Mouse (Mus musculus): ENCODE measurements at regions not wholly inside any gene's neighbourhood (a gene's known extent, or its start where the extent isn't known, plus 50 kb on each side); places are given as distances from the start of the nearest gene placed in this dataset.

DNA sequence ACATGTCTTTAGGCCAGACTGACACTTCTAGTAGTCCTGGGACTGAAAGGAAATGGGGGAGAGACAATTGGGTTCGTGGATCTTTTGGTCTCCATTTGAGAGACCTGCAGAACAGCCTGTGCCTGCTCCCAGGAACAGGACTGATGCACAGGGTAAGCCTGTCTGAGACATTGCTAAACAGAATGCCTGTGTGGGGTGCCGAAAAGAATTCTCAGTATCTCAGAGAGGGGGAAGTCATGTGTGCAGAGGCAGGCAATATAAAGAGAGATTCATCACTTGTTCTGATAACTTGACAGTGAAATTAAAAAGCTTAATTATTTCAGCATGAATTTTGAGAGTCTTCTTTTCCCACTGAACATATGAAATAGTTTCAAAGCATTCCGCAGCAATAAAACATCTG lies 268.7 kb downstream of the Rnf144a start:
- in situ Hi-C loops (cut with MboI; ENCODE audit: low pct_unique_long_range_greater_than_20kb in 1 of 2, low sequenced_read_pairs in 2 of 2, unreplicated experiment in 1 of 2): no loop called here

- in situ Hi-C loops (cut with MboI; ENCODE audit: low pct_unique_long_range_greater_than_20kb in 1 of 2, low sequenced_read_pairs in 2 of 2, unreplicated experiment in 1 of 2): no loop called here
Measured at GRCm38 (mm10) chr12:26145085-26145714, 269.9 kb downstream of the Rnf144a start.

- in situ Hi-C loops (cut with MboI; ENCODE audit: low pct_unique_long_range_greater_than_20kb in 1 of 2, low sequenced_read_pairs in 2 of 2, unreplicated experiment in 1 of 2): no loop called here
Measured at GRCm38 (mm10) chr12:26144616-26145015, 270.4 kb downstream of the Rnf144a start.

DNA sequence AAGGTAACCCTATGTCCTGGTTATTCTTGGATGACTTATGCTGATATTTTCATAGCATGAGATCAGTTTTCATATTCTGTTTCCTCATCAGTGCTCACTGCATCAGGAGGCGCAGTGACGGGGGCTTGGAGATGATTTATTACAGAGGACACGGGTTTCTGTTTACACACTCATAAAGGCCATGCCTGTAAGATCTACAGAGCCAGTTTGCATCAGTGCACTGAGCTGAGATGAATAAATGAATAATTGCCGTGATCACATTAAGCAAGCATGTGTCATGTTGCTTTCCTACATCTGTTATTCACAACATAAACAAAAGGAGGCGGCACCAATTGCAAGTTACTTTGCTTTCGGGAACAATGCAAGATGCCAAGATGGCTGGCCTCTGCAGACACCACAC lies 271.6 kb downstream of the Rnf144a start:
- in situ Hi-C loops (cut with MboI; ENCODE audit: low pct_unique_long_range_greater_than_20kb in 1 of 2, low sequenced_read_pairs in 2 of 2, unreplicated experiment in 1 of 2): no loop called here

DNA sequence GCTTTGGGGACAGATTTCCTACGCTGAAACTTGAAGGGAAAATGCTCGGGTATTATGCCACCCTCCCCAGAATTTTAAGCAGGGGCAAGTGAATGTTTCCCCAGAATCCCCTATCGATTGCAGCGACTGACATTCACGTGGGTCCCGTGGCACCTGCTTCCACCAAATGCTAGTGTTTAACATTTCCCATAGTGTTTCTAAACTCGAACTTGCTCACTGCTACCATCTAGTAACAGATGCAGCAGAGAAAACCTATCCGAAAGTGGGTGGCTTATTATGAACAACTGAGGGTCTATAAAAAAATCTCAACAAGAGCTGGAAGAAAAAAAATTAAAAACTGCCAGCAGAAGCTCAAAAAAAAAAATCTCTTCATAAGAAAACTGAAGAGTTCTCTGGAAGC lies 284.2 kb downstream of the Rnf144a start:
- in situ Hi-C loops (cut with MboI; ENCODE audit: low pct_unique_long_range_greater_than_20kb in 1 of 2, low sequenced_read_pairs in 2 of 2, unreplicated experiment in 1 of 2): no loop called here

DNA sequence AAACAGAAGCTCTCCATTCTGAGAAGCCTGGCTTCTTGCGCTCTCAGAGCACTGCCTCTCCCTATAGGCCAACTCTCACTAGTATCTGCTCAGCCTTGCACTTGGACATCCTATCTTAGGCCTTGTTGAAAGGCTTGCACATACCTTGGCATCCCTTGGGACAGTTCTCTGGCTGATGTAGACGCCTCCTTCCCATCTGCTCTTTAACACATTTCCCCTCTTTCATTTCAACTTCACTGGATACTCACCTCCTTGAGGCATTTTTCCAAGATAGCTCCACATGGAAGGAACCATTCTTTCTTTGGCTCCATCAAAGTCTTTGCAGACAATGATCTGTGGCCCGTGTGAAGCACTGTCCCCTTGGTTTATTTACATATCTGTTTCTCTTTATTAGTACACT lies 285.0 kb downstream of the Rnf144a start:
- in situ Hi-C loops (cut with MboI; ENCODE audit: low pct_unique_long_range_greater_than_20kb in 1 of 2, low sequenced_read_pairs in 2 of 2, unreplicated experiment in 1 of 2): no loop called here

GRCm38 (mm10) chr12:26129511-26129910 lies 285.5 kb downstream of the Rnf144a start:
- in situ Hi-C loops (cut with MboI; ENCODE audit: low pct_unique_long_range_greater_than_20kb in 1 of 2, low sequenced_read_pairs in 2 of 2, unreplicated experiment in 1 of 2): no loop called here

DNA sequence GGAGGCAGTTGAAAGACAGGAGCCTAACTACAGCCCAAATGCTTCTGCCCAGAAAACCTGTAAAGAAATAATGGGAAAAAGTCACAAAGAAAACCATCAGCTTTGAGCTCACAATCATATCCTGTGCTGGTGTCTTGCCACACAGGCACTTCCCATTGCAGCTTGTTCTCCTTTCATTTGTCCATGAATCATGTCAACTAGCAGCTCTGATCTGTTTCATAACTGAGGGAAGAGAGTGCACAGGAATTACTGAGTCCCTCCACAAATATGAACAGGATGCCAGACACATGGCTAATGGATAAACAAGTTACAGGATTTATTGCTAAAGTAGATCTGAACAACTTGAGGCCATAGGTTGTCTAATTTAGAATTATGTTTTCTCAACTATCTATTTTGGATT lies 286.2 kb downstream of the Rnf144a start:
- in situ Hi-C loops (cut with MboI; ENCODE audit: low pct_unique_long_range_greater_than_20kb in 1 of 2, low sequenced_read_pairs in 2 of 2, unreplicated experiment in 1 of 2): no loop called here

DNA sequence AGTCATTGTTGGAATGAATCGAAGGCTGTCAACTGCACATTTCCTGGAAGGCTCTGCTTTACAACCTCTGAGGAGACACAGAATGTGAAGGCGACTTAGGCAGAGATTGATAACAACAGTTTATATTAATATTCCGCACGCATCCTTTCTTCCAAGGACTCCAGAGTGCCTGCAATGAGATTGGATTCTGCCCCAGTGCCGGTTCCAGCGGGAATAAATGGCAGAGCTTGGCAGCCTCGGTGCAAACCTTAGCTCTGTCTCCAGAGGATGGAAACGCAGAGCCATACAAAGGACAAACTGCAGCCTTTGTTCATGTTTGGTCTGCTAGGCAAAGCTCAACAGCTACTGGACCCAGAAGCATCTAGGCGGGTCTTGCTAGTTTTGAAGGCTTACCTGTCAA lies 288.8 kb downstream of the Rnf144a start:
- in situ Hi-C loops (cut with MboI; ENCODE audit: low pct_unique_long_range_greater_than_20kb in 1 of 2, low sequenced_read_pairs in 2 of 2, unreplicated experiment in 1 of 2): no loop called here

GRCm38 (mm10) chr12:26124211-26124610 lies 290.8 kb downstream of the Rnf144a start:
- in situ Hi-C loops (cut with MboI; ENCODE audit: low pct_unique_long_range_greater_than_20kb in 1 of 2, low sequenced_read_pairs in 2 of 2, unreplicated experiment in 1 of 2): no loop called here

DNA sequence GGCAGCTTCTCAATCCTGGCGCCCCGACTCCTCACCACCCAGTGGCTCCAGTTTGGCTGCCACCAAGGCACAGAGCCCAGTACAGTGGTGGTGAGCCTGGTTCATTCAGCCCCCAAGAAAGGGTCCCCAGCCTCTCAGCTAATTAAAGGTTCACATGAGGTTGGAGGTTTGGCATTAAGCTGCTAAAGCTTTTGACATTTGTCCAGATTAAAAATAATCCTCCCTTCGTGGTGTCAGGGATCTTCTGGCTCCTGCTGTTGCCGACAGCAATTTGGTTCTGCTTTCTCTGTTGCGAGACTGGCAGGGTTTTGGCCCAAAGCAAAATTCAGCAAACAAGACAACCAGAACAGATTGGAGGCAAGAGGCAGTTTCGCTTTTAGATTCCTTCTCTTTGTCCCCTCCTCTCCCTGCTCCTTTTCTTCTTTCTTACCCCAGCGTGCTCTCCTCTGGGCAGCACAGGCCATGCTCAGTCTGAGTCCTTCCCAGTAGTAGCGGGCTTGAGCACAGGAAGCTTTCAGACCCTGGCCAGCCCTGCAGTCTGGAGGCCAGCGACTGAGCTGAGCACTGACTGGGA lies 299.6 kb downstream of the Rnf144a start:
- in situ Hi-C loops (cut with MboI; ENCODE audit: low pct_unique_long_range_greater_than_20kb in 1 of 2, low sequenced_read_pairs in 2 of 2, unreplicated experiment in 1 of 2): no loop called here

GRCm38 (mm10) chr12:26112166-26113019 lies 302.7 kb downstream of the Rnf144a start:
- in situ Hi-C loops (cut with MboI; ENCODE audit: low pct_unique_long_range_greater_than_20kb in 1 of 2, low sequenced_read_pairs in 2 of 2, unreplicated experiment in 1 of 2): no loop called here

GRCm38 (mm10) chr12:26109866-26110265 lies 305.2 kb downstream of the Rnf144a start:
- in situ Hi-C loops (cut with MboI; ENCODE audit: low pct_unique_long_range_greater_than_20kb in 1 of 2, low sequenced_read_pairs in 2 of 2, unreplicated experiment in 1 of 2): no loop called here

DNA sequence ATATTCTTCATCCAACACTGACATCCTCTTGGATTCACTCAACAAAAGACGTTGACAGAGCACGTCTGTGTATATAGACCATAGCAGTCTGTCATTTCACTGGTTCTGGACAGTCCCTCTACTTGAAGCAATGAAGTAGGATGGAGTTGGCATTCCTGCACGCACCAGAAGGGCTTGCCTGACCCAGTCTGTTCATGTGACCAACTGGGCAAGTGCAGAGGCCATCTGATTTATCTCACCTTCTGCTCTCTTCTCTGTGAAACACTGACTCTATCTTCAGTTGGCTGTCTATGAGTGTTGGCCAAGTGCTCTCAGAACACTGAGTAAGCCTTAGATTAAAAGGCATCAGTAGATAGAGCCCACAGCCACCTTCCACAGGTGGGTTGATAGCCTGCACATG lies 310.7 kb downstream of the Rnf144a start:
- in situ Hi-C loops (cut with MboI; ENCODE audit: low pct_unique_long_range_greater_than_20kb in 1 of 2, low sequenced_read_pairs in 2 of 2, unreplicated experiment in 1 of 2): no loop called here

DNA sequence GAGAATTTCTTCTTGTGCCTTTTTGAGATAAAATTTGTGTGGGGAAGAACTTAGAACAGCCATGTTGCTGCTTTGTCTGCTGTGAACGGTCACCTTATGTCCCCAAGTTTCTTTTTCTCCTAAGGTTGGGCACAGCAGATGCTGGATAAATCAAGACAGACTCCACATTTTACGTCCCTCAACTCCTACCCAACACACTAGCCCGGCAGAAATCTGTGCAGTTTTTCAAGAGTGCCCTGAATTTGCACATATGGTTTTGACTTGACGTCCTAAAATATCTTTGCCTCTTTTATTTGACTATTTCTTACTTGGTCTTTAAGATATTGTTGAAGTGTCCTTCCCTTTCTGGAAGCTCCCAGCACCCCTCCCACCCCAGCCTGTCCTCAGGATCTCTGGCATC lies 312.7 kb downstream of the Rnf144a start:
- in situ Hi-C loops (cut with MboI; ENCODE audit: low pct_unique_long_range_greater_than_20kb in 1 of 2, low sequenced_read_pairs in 2 of 2, unreplicated experiment in 1 of 2): no loop called here

DNA sequence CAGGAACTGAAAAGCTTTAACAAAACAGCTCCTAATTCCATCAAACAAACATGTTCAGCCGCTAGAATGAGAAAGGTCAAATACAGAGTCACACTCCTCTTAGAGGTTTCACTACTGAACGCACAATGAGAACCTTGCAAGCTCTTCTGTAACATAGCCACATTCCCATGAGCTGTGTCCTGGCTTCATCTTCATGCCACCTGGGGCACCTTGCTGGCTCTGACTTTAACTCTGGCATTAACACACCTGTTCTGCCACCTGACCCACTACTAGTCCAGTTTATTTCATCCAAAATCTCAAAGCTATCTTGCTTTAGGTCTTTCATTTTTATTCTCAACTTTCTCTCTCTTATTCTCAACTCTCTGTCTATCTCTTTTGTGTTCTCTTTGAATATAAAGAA lies 314.9 kb downstream of the Rnf144a start:
- in situ Hi-C loops (cut with MboI; ENCODE audit: low pct_unique_long_range_greater_than_20kb in 1 of 2, low sequenced_read_pairs in 2 of 2, unreplicated experiment in 1 of 2): no loop called here

DNA sequence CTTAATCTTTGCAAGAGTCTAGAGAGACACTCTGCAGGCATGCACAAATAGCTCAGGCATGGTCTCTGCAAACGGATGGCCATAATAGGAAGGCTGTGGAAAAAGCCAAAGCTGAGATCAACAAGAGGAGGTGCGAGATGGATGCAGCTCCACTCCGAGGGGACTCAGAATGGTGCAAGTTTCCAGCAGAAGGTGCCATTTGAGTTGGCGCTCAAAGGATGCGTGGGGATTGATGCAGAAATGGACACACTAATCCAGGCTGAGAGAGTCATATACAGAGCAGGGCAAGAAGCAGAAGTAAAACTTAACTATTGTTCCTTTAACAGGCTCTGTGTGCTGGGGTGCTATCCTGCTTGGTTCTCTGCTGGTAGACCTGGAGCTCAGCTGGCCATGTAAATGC lies 315.9 kb downstream of the Rnf144a start:
- in situ Hi-C loops (cut with MboI; ENCODE audit: low pct_unique_long_range_greater_than_20kb in 1 of 2, low sequenced_read_pairs in 2 of 2, unreplicated experiment in 1 of 2): no loop called here

DNA sequence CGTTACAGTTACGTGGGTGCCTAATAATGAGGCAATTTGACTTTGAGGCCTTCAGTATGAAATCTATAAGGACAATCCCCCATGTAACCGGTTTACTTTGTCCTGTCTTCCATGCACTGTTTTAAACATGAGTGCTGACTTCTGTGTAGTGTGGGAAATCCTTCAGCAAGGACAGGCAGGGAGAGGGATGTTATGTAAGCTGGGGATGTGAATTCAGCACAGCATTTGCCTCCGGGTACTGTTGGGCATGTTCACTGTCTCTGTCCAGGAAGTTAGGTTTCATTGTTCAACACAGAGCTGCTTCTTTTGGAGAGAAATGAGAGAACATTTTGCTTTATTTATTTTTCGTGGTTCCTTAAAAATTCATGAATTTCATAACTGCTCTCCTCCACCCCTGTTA lies 322.7 kb downstream of the Rnf144a start:
- in situ Hi-C loops (cut with MboI; ENCODE audit: low pct_unique_long_range_greater_than_20kb in 1 of 2, low sequenced_read_pairs in 2 of 2, unreplicated experiment in 1 of 2): no loop called here

DNA sequence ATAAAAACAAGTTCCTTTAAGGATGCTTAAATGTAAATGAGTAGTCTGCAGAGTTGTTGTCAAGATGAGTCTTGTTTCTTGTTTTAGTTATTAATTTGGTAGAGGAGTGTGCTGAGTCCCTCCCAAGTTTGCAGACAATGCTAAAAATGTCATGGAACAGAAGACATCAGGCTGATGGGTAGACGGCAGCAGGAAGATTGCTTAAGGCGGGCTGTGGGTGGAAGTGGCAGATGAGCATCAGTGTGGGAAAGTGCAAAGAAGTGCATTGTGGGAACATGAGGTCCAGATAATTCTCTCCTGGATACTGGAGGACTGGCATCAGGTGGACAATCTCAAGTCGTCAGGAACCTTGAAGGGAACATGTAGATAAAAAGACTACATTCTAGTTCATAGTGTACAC lies 323.2 kb downstream of the Rnf144a start:
- in situ Hi-C loops (cut with MboI; ENCODE audit: low pct_unique_long_range_greater_than_20kb in 1 of 2, low sequenced_read_pairs in 2 of 2, unreplicated experiment in 1 of 2): no loop called here

DNA sequence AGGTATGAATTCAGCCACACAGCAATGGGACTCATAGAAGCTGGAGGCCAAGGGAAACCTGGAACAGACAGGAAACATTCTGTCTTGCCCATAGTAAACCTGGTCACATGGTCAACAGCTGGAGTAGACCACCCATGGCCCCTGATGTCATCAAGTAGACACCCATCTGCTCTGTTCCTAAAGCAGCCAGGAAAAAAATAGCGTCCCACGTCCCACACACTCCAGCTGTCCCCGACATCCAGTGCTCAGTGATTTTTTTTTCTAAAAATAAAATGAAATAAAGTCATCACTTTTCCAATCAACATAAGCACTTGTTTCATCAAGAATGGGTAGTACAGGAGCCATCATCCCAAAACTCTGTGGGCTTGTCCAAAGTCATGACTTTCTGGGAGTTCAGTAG lies 326.7 kb downstream of the Rnf144a start:
- in situ Hi-C loops (cut with MboI; ENCODE audit: low pct_unique_long_range_greater_than_20kb in 1 of 2, low sequenced_read_pairs in 2 of 2, unreplicated experiment in 1 of 2): no loop called here
